Mouse (Mus musculus) midbrain, embryonic 10.5 days (tissue): ENCODE data around the gene Nudt16. TPM values are rescaled to one million over a fixed set of nuclear protein-coding genes. Genes with fewer than 3 reads are reported as not detected.

Source experiments
- polyA plus RNA-seq: library from polyadenylated mRNA; unstranded; fragments of >200 nt; fragmentation: Nextera tagmentation; extraction: Ambion mirVana; gene quantifications from 2 replicates; pipeline ENCODE4 v1.2.1, GENCODE M21; 2016

Nudt16 gene
- polyA plus RNA-seq, 1 experiment from 2014 or later, result 14.8 TPM

Other genes starting within 250 kb of the Nudt16 start
- gene Mrpl3, start 78.6 kb downstream of the Nudt16 start, polyA plus RNA-seq, result 108 and 117 TPM in 2 replicates
- gene 1700080E11Rik, start 13.3 kb upstream of the Nudt16 start, polyA plus RNA-seq, result not detected in 2 replicates